Mouse (Mus musculus): ENCODE measurements around the gene Capn8. TPM values are rescaled to one million over a fixed set of nuclear protein-coding genes. Genes with fewer than 3 reads are reported as not detected.
A peak's percentile ranks its signal among the peaks of the same experiment; 100 is the strongest.
"Not testable (repeated sequence)": the region's sequence is repeated elsewhere in the genome, so short reads cannot be mapped to it uniquely, and the experiment has no call there.

Gene Capn8
- polyA plus RNA-seq, 1 experiment from 2014 or later: 0.15 TPM

DNA sequence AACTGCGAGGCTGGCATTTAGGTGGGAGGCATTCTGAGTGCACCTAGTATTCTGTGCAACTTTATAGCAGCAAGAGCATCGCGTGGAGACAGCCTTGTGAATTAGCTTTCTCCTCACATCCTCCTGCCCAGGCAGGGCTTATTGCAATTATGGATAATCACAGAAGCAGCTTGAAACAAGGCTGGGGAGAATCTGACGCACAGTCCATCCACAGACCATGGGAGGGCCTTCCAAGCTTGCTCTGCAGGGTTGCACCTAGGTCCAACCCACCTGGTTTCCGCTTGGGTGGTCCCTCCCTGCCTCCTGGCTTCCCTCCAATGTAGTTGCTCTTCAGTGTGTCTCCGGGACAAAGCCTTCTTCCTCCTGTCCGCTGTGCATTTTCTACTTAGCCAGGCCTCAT, 74.2 kb downstream of the Capn8 start:
- Histone ChIP-seq H3K27me3 (replicated peaks) (no peaks in the 10 kb centered on the region), H3K4me1 (peaks cover 15% of the 10 kb centered on the region), H3K9me3 (no peaks in the 10 kb centered on the region), H3K9ac (no peak overlapping the region), H3K27ac (no peak overlapping the region), H3K4me2 (replicated peaks) (no peak overlapping the region), H3K36me3 (no peaks in the 10 kb centered on the region), H3K4me3 (no peak overlapping the region)
- 31% methylated on average over 7 of the region's 7 CpGs for WGBS
- ATAC-seq (ENCODE audit: low FRiP score, low read depth): no peak

GRCm38 (mm10) chr1:182639456-182639855, 74.6 kb downstream of the Capn8 start:
- no peak overlapping the region for H3K4me3 ChIP-seq
- H3K27ac ChIP-seq: no peak overlapping the region
- ATAC-seq (ENCODE audit: low FRiP score, low read depth): no peak
- no peaks in the 10 kb centered on the region for H3K9me3 ChIP-seq
- no peak overlapping the region for H3K4me2 ChIP-seq (replicated peaks)
- H3K36me3 ChIP-seq: no peaks in the 10 kb centered on the region
- no peak overlapping the region for H3K9ac ChIP-seq
- 74% methylated on average over 5 of the region's 5 CpGs for WGBS
- H3K4me1 ChIP-seq: peaks cover 15% of the 10 kb centered on the region
- no peaks in the 10 kb centered on the region for H3K27me3 ChIP-seq (replicated peaks)

- no peak overlapping the region for H3K9ac ChIP-seq
- H3K27me3 ChIP-seq (replicated peaks): no peaks in the 10 kb centered on the region
- H3K4me2 ChIP-seq (replicated peaks): no peak overlapping the region
- no peak for ATAC-seq (ENCODE audit: low FRiP score, low read depth)
- WGBS: 64% methylated on average over 4 of the region's 4 CpGs
- H3K4me1 ChIP-seq: peaks cover 20% of the 10 kb centered on the region
- no peak overlapping the region for H3K4me3 ChIP-seq
- no peaks in the 10 kb centered on the region for H3K9me3 ChIP-seq
- H3K27ac ChIP-seq: no peak overlapping the region
- no peaks in the 10 kb centered on the region for H3K36me3 ChIP-seq
These were observed 75.3 kb downstream of the Capn8 start for GRCm38 (mm10) chr1:182640094-182640493.

GRCm38 (mm10) chr1:182642779-182643178, 78.0 kb downstream of the Capn8 start:
- H3K9me3 ChIP-seq: no peaks in the 10 kb centered on the region
- H3K4me2 ChIP-seq (replicated peaks): no peak overlapping the region
- no peaks in the 10 kb centered on the region for H3K27me3 ChIP-seq (replicated peaks)
- H3K36me3 ChIP-seq: no peaks in the 10 kb centered on the region
- H3K4me3 ChIP-seq: no peak overlapping the region
- no peak for ATAC-seq (ENCODE audit: low FRiP score, low read depth)
- no peak overlapping the region for H3K27ac ChIP-seq
- WGBS: 68% methylated on average over 2 of the region's 2 CpGs
- peaks cover 23% of the 10 kb centered on the region for H3K4me1 ChIP-seq
- H3K9ac ChIP-seq: no peak overlapping the region

DNA sequence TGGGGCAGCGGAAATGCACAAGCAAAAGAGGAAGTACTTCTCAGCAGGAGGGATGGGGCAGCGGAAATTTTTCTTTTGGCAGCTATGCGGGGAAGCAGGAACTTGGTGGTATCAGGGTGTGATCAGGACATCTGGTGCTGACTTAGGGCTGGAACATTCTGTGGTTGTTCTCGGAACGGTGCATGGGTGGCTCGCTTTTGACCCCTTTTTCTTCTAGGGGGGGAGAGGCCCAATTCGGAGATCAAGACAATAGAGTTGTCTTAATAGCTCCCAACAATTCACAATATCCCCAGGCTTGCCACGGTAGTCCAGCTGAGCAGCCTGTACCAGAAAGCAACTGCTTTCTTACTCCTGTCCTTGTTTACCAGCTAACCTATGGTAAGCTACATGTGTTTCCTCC, 79.6 kb downstream of the Capn8 start:
- H3K9ac ChIP-seq; H3K27me3 ChIP-seq (replicated peaks); H3K4me3 ChIP-seq; H3K36me3 ChIP-seq; ATAC-seq (ENCODE audit: low FRiP score, low read depth); H3K9me3 ChIP-seq; H3K27ac ChIP-seq; H3K4me2 ChIP-seq (replicated peaks): not testable (repeated sequence)
- 72% methylated on average over 8 of the region's 8 CpGs for WGBS
- peaks cover 15% of the 10 kb centered on the region for H3K4me1 ChIP-seq

DNA sequence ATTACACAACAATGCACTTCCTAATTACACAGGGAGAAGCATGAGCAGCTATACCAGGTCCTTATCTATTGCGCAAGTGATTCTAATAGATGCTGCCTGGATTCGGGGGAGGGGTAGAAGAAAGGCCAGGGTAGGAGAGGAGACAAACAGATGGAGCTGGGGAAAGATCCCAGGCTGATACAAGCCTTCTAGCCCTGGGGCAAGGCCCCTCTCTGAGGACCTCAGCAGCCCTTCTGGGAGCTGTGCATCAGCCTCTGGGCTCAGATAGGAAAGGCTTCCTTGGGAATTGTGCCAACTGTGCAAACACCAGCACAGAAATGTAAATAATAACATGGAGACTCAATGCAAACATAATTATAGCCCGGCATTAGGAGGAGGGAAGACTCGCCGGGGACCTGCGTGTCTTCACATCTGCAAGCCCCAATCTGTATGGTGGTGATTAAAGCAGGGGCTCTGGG, 80.4 kb downstream of the Capn8 start:
- H3K27ac ChIP-seq: no peak overlapping the region
- no peaks in the 10 kb centered on the region for H3K36me3 ChIP-seq
- ATAC-seq (ENCODE audit: low FRiP score, low read depth): peak; percentile 75
- H3K4me3 ChIP-seq: no peak overlapping the region
- no peaks in the 10 kb centered on the region for H3K9me3 ChIP-seq
- WGBS: 44% methylated on average over 6 of the region's 6 CpGs
- no peak overlapping the region for H3K9ac ChIP-seq
- peaks cover 15% of the 10 kb centered on the region for H3K4me1 ChIP-seq
- no peaks in the 10 kb centered on the region for H3K27me3 ChIP-seq (replicated peaks)
- H3K4me2 ChIP-seq (replicated peaks): no peak overlapping the region

DNA sequence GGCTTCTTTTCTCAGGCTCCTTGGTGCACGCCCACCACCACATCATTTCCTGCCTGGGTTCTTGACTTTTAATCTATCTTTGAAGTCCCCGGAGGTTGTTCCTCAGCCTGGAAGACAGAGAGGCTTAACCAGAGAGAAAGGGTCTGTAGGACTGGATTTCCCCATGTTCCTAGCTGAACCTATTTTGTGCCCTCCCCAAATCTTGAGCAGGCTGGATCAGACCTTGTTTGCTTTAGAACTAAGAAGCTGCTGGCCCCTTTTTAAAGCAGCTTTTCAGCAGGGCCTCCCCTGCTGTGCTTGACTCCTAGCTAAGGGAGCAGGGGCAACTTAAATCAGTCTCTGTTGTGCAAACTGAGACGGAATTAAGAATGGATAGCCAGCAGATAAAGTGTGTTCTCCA, 82.0 kb downstream of the Capn8 start:
- Histone ChIP-seq H3K4me1 (peaks cover 15% of the 10 kb centered on the region), H3K9me3 (no peaks in the 10 kb centered on the region), H3K36me3 (no peaks in the 10 kb centered on the region), H3K27ac (no peak overlapping the region), H3K27me3 (replicated peaks) (no peaks in the 10 kb centered on the region), H3K9ac (no peak overlapping the region), H3K4me2 (replicated peaks) (no peak overlapping the region), H3K4me3 (no peak overlapping the region)
- no peak for ATAC-seq (ENCODE audit: low FRiP score, low read depth)
- WGBS: 52% methylated on average over 3 of the region's 3 CpGs

GRCm38 (mm10) chr1:182657760-182658159, 93.0 kb downstream of the Capn8 start:
- no peak for ATAC-seq (ENCODE audit: low FRiP score, low read depth)
- H3K4me1 ChIP-seq: no peaks in the 10 kb centered on the region

GRCm38 (mm10) chr1:182660365-182660764, 95.6 kb downstream of the Capn8 start:
- Histone ChIP-seq H3K9me3 (no peaks in the 10 kb centered on the region), H3K4me3 (no peak overlapping the region), H3K36me3 (no peaks in the 10 kb centered on the region), H3K27me3 (replicated peaks) (no peaks in the 10 kb centered on the region), H3K27ac (no peak overlapping the region), H3K4me2 (replicated peaks) (no peak overlapping the region), H3K4me1 (no peaks in the 10 kb centered on the region), H3K9ac (no peak overlapping the region)
- ATAC-seq (ENCODE audit: low FRiP score, low read depth): no peak
- WGBS: 80% methylated on average over 7 of the region's 7 CpGs

More at GRCm38 (mm10) chr1:182657760-182658159, 93.0 kb downstream of the Capn8 start:
- Histone ChIP-seq H3K9ac (no peak overlapping the region), H3K4me2 (replicated peaks) (no peak overlapping the region), H3K4me3 (no peak overlapping the region), H3K36me3 (no peaks in the 10 kb centered on the region), H3K27ac (no peak overlapping the region), H3K27me3 (replicated peaks) (no peaks in the 10 kb centered on the region), H3K9me3 (no peaks in the 10 kb centered on the region)
- WGBS: 31% methylated on average over 6 of the region's 6 CpGs

DNA sequence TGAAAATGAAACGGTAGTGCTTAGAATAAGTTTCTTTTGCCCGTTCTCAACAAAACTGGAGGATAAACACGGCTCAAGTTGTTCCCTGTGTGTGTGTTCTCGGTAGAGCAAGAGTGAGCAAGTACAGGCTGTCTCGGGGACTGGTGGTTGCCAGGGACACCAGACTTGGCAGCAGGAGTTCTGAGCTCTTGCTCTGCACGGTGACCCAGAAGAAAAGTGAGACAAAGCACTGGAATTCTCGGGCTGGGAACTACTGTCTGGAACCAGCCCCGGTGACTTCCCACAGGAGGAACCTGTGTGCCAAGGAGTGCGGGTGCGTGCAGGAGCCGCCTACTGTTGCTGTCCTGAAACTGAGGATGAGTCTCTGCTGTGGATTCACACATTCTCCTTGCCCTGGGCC, 98.9 kb downstream of the Capn8 start:
- H3K27ac ChIP-seq: no peak overlapping the region
- peaks cover 7% of the 10 kb centered on the region; the same call in 1 of the 2 replicates for H3K4me1 ChIP-seq
- no peak for ATAC-seq (ENCODE audit: low FRiP score, low read depth)
- WGBS: 43% methylated on average over 11 of the region's 11 CpGs
- no peaks in the 10 kb centered on the region for H3K27me3 ChIP-seq (replicated peaks)
- no peaks in the 10 kb centered on the region for H3K36me3 ChIP-seq
- no peak overlapping the region for H3K9ac ChIP-seq
- no peak overlapping the region for H3K4me2 ChIP-seq (replicated peaks)
- no peak overlapping the region for H3K4me3 ChIP-seq
- H3K9me3 ChIP-seq: no peaks in the 10 kb centered on the region

DNA sequence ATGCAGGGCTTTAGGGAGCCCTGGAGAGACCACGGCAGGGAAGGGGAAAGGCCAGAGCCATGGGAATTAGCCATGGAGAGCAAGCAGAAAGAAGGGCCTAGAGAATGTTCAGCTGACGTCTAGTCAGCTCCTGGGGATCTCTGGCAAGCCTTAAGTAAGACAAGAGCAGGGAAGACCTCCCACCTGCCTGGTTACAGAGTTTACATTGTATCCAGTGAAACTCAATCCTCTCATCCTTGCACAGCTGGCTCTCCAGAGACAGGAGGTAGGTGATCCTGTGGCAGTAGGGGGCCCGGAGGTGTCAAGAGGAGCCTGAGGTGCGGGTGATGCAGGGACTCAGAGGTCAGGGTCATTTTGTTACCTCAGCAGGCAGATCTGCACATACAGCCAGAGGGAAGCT, 100.0 kb downstream of the Capn8 start:
- Histone ChIP-seq H3K4me1 (peaks cover 7% of the 10 kb centered on the region; the same call in 1 of the 2 replicates), H3K36me3 (no peaks in the 10 kb centered on the region), H3K9ac (no peak overlapping the region), H3K27ac (no peak overlapping the region), H3K4me2 (replicated peaks) (no peak overlapping the region), H3K27me3 (replicated peaks) (no peaks in the 10 kb centered on the region), H3K4me3 (no peak overlapping the region), H3K9me3 (no peaks in the 10 kb centered on the region)
- WGBS: 49% methylated on average over 4 of the region's 4 CpGs
- no peak for ATAC-seq (ENCODE audit: low FRiP score, low read depth)

GRCm38 (mm10) chr1:182667281-182667680, 102.5 kb downstream of the Capn8 start:
- Histone ChIP-seq H3K9ac (no peak overlapping the region), H3K27me3 (replicated peaks) (no peaks in the 10 kb centered on the region), H3K9me3 (no peaks in the 10 kb centered on the region), H3K4me3 (no peak overlapping the region), H3K36me3 (no peaks in the 10 kb centered on the region), H3K4me2 (replicated peaks) (no peak overlapping the region), H3K27ac (no peak overlapping the region), H3K4me1 (peaks cover 13% of the 10 kb centered on the region)
- no peak for ATAC-seq (ENCODE audit: low FRiP score, low read depth)
- WGBS: 87% methylated on average over 3 of the region's 3 CpGs

DNA sequence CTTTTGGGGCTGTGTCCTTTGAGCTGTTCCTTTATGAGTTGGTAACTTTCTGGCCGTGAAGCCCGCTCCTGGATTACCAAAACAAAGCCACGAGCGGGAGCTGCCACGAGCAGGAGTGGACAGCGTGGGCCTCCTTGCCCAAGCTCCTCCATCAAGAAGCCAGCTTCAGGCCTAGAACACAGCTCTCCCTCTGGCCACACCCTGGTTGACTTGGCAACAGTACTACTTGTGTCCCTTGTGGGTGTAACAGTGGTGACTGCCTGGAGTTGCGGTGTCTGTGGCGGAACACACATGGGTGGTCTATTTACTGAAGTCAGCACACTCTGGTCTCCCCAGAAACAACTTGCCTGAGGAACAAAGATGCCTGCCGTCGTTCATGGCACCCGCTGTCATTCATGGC, 104.9 kb downstream of the Capn8 start:
- no peak overlapping the region; the same call in 1 of the 2 replicates for H3K27ac ChIP-seq
- WGBS: 78% methylated on average over 11 of the region's 11 CpGs
- ATAC-seq (ENCODE audit: low FRiP score, low read depth): no peak

More for the DNA sequence above, 104.9 kb downstream of the Capn8 start:
- Histone ChIP-seq H3K27me3 (replicated peaks) (no peaks in the 10 kb centered on the region), H3K9ac (no peak overlapping the region), H3K36me3 (no peaks in the 10 kb centered on the region), H3K4me2 (replicated peaks) (no peak overlapping the region), H3K4me1 (peaks cover 13% of the 10 kb centered on the region), H3K9me3 (no peaks in the 10 kb centered on the region), H3K4me3 (no peak overlapping the region)

Measured in neural tube, embryonic 12.5 days (tissue).